Mouse (Mus musculus) cerebellum, adult 18-20 months (tissue): ENCODE measurements around the gene Il2rb.

ENCODE experiments used
- DNase-seq, 2 experiments: peaks; one replicate each; pipeline ENCODE4 v3.0.0; 2021

The Il2rb gene

GRCm38 (mm10) chr15:78518221-78518620 is 23.1 kb upstream of the Il2rb start:
- no peak for DNase-seq

GRCm38 (mm10) chr15:78515759-78516158 is 20.7 kb upstream of the Il2rb start:
- no peak for DNase-seq

- peak; percentile 82 to 87 for DNase-seq
Measured at GRCm38 (mm10) chr15:78514393-78515146, 19.5 kb upstream of the Il2rb start.

- DNase-seq, result no peak
Measured at GRCm38 (mm10) chr15:78513019-78513418, 17.9 kb upstream of the Il2rb start.

GRCm38 (mm10) chr15:78511951-78512350 is 16.9 kb upstream of the Il2rb start:
- DNase-seq, result no peak

- DNase-seq, result no peak
Measured at GRCm38 (mm10) chr15:78510736-78511135, 15.7 kb upstream of the Il2rb start.

- no peak for DNase-seq
Measured at GRCm38 (mm10) chr15:78510121-78510576, 15.1 kb upstream of the Il2rb start.

GRCm38 (mm10) chr15:78509297-78509899 is 14.3 kb upstream of the Il2rb start:
- no peak for DNase-seq

GRCm38 (mm10) chr15:78508443-78508842 is 13.4 kb upstream of the Il2rb start:
- no peak for DNase-seq

- no peak for DNase-seq
Measured at GRCm38 (mm10) chr15:78505541-78505940, 10.5 kb upstream of the Il2rb start.

GRCm38 (mm10) chr15:78504816-78505215 is 9.7 kb upstream of the Il2rb start:
- no peak for DNase-seq

GRCm38 (mm10) chr15:78504013-78504412 is 8.9 kb upstream of the Il2rb start:
- no peak for DNase-seq

- no peak for DNase-seq
Measured at GRCm38 (mm10) chr15:78502437-78503132, 7.5 kb upstream of the Il2rb start.

- no peak for DNase-seq
Measured at GRCm38 (mm10) chr15:78493401-78494010, 1.6 kb downstream of the Il2rb start.

- peak; percentile 56 to 60 for DNase-seq
Measured at GRCm38 (mm10) chr15:78491301-78491700, 3.8 kb downstream of the Il2rb start.

- DNase-seq, result no peak
Measured at GRCm38 (mm10) chr15:78489906-78490305, 5.2 kb downstream of the Il2rb start.

GRCm38 (mm10) chr15:78489248-78489647 is 5.8 kb downstream of the Il2rb start:
- peak; percentile 57 to 67 for DNase-seq

GRCm38 (mm10) chr15:78487066-78487465 is 8.0 kb downstream of the Il2rb start:
- no peak for DNase-seq

- no peak for DNase-seq
Measured at GRCm38 (mm10) chr15:78486564-78486963, 8.5 kb downstream of the Il2rb start.

- DNase-seq, result peak; percentile 75 to 87
Measured at GRCm38 (mm10) chr15:78483311-78483710, 11.8 kb downstream of the Il2rb start.

GRCm38 (mm10) chr15:78482518-78482917 is 12.6 kb downstream of the Il2rb start:
- DNase-seq, result no peak

- peak; percentile 45 to 53 for DNase-seq
Measured at GRCm38 (mm10) chr15:78481448-78482000, 13.5 kb downstream of the Il2rb start.

GRCm38 (mm10) chr15:78480991-78481390 is 14.1 kb downstream of the Il2rb start:
- no peak for DNase-seq
